Mouse (Mus musculus) kidney, postnatal 0 days (tissue): ENCODE data around the gene Ppcdc. TPM values are rescaled to one million over a fixed set of nuclear protein-coding genes. Genes with fewer than 3 reads are reported as not detected.

ENCODE experiments used
- ATAC-seq: fragments of 200-750 bp; cut with Nextera tagmentation; replicated peaks from 2 replicates; pipeline ENCODE4 v1.8.0; 2017; ENCODE audit warnings: low read depth, moderate number of reproducible peaks, moderate TSS enrichment, moderate library complexity; ENCODE audit not compliant: low FRiP score
- DNase-seq: peaks from one replicate; pipeline ENCODE4 v3.0.0-alpha.2; 2016; ENCODE audit warnings: low spot score
- H3K27ac ChIP-seq: fragments of 300-500 bp; sonication (generic); 2 replicates; pipeline ENCODE4 v1.5.1; 2014; ENCODE audit warnings: mild to moderate bottlenecking
- H3K27me3 ChIP-seq: fragments of 300-500 bp; sonication (generic); 2 replicates; pipeline ENCODE4 v1.6.1; 2014; ENCODE audit warnings: low read length, mixed read lengths; ENCODE audit not compliant: insufficient read depth
- H3K36me3 ChIP-seq: fragments of 300-500 bp; sonication (generic); 2 replicates; pipeline ENCODE4 v1.6.1; 2014; ENCODE audit warnings: low read length, mixed read lengths; ENCODE audit not compliant: insufficient read depth
- H3K4me1 ChIP-seq: fragments of 300-500 bp; sonication (generic); replicated peaks from 2 replicates; pipeline ENCODE4 v1.6.1; 2014; ENCODE audit warnings: antibody characterized with exemption, low read length, mixed read lengths; ENCODE audit not compliant: insufficient read depth
- H3K4me2 ChIP-seq: fragments of 300-500 bp; sonication (generic); 2 replicates; pipeline ENCODE4 v1.6.1; 2014; ENCODE audit warnings: mild to moderate bottlenecking, low read length, moderate library complexity, mixed read lengths
- H3K4me3 ChIP-seq: fragments of 300-500 bp; sonication (generic); replicated peaks from 2 replicates; pipeline ENCODE4 v1.5.1; 2014; ENCODE audit warnings: low read depth, low read length
- H3K9ac ChIP-seq: fragments of 300-500 bp; sonication (generic); 2 replicates; pipeline ENCODE4 v1.6.1; 2014; ENCODE audit warnings: low read depth, low read length
- H3K9me3 ChIP-seq: fragments of 300-500 bp; sonication (generic); replicated peaks from 2 replicates; pipeline ENCODE4 v1.6.1; 2016; ENCODE audit warnings: low read length, inconsistent platforms, mixed read lengths
- CTCF ChIP-seq: IDR thresholded peaks from 2 replicates; pipeline ENCODE4 v1.5.1; 2016; ENCODE audit warnings: antibody characterized with exemption, low read depth, mild to moderate bottlenecking, moderate library complexity
- WGBS: fragments of 180-500 bp; shearing (Covaris S2); extraction: QIAGEN DNeasy Blood & Tissue Kit; methylation state at CpG from one replicate; pipeline ENCODE4 v1.1.7; 2014; 5-methylcytosine and 5-hydroxymethylcytosine counted together
- polyA plus RNA-seq: library from polyadenylated mRNA; unstranded; fragments of >200 nt; fragmentation: Nextera tagmentation; extraction: Ambion mirVana; gene quantifications from 2 replicates; pipeline ENCODE4 v1.2.1, GENCODE M21; 2015

The Ppcdc gene
- polyA plus RNA-seq, 1 experiment from 2014 or later, result 29.6 TPM

DNA sequence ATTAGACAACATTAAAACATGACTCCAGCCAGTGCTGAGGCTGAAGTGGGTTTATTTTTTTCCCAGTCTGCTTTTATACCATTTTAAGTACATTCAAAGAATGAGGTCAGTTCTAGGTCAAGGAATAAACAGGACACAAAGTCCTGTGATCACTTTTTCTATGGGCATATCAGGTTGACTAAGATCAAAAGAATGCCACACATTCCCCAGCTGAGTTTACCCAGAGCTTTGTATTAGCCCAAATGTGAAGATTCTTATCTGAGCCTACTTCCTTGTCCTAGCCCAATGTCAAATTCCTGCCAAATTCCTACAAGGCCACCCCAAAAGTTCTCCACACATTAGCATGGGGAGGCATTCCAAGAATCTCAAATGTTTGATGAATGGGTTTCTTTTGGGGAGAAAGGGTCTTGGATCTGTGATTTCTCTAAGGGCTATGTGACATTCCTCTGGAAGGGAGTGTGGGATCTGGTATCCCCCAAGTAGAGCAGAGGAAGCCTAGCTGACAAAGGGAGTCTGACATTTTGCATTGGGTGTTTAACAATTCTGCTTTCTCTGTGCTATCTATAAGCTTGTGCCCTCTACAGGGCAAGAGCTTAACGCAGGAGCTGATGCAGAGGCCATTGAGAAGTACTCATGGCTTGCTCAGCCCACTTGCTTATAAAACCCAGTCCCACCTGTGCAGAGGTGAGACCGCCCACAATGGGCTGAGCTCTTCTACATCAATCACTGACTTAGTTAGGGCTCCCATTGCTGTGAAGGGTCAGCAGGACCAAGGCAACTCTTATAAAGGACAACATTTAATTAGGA lies 85.3 kb downstream of the Ppcdc start:
- Histone ChIP-seq H3K4me3 (no peak overlapping the region), H3K4me2 (no peak overlapping the region), H3K27ac (no peak overlapping the region), H3K9me3 (no peaks in the 10 kb centered on the region), H3K9ac (no peak overlapping the region), H3K4me1 (no peaks in the 10 kb centered on the region), H3K36me3 (no peaks in the 10 kb centered on the region), H3K27me3 (no peaks in the 10 kb centered on the region)
- ATAC-seq (no peak), DNase-seq (peak; percentile 6)
- TF ChIP-seq CTCF, result no peak
- WGBS, result 71% methylated on average over 2 of the region's 2 CpGs

DNA sequence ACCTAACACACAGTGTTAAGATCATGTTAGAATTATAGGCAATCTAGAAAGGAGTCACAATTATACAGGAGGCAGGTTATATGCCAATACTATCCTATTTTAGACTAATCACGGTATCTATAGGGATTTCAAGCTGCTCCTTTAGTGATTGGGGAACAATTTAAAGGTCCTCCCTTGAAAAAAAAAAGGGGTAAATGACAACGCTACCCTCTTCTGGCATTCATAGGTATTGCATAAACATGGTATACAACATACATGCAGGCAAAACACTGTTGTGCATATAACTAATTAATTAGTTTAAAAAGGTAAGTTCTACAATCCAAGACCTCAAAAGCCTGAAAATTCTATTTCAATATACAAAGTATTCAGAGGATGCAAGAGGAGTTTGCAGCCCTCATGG lies 88.6 kb downstream of the Ppcdc start:
- DNase-seq (no peak), ATAC-seq (no peak)
- Histone ChIP-seq H3K9ac (no peak overlapping the region), H3K27ac (no peak overlapping the region), H3K9me3 (no peaks in the 10 kb centered on the region), H3K4me3 (no peak overlapping the region), H3K4me1 (no peaks in the 10 kb centered on the region), H3K4me2 (no peak overlapping the region), H3K27me3 (no peaks in the 10 kb centered on the region), H3K36me3 (no peaks in the 10 kb centered on the region)
- 56% methylated on average over 2 of the region's 2 CpGs for WGBS
- peak; percentile 56 for TF ChIP-seq CTCF

DNA sequence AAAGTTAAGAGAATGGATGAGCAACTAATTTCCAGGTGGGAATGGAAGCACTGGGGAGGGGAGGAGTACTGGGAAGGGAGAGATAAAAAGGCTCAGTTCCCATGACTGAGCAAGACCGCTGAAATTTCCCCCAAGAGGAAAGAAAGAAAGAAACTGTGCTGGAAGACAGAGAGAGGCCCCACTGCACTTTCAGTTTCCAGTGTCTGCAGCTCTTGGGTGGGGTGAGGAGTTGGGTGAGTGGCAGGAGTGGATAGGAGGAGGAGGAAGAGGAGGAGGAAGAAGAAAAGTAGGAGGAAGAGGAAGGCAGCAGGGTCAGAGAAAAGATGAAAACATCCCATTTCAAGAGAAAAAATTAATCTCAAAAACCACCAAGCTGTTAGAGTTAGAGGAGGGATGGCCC lies 94.0 kb downstream of the Ppcdc start:
- no peaks in the 10 kb centered on the region for H3K27me3 ChIP-seq
- ATAC-seq (no peak), DNase-seq (no peak)
- no peak overlapping the region for H3K9ac ChIP-seq
- no peak overlapping the region for H3K4me2 ChIP-seq
- no peaks in the 10 kb centered on the region for H3K36me3 ChIP-seq
- H3K4me3 ChIP-seq, result no peak overlapping the region
- H3K27ac ChIP-seq, result no peak overlapping the region
- 36% methylated on average over 1 of the region's 1 CpGs for WGBS
- H3K4me1 ChIP-seq, result no peaks in the 10 kb centered on the region
- no peaks in the 10 kb centered on the region for H3K9me3 ChIP-seq
- TF ChIP-seq CTCF, result no peak

DNA sequence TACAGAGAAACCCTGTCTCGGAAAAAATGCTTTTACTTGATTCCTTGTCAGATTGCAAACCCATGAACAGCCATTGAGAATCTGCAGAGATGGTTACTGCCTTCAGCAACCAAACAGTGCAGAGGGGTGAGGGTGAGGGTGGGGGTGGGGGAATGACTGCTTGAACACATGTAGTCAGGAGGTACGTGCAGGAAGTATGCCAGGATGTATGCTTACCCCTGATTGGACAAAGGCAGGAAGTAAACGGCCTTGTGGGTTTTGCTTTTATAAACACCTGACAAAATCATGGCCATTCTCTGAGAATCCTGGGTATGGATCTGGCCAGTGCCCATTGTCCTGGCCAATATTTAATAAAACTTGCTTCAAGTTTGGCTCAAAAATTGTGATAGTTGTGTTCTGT lies 96.2 kb downstream of the Ppcdc start:
- DNase-seq, result no peak
- H3K27me3 ChIP-seq, result no peaks in the 10 kb centered on the region
- no peaks in the 10 kb centered on the region for H3K4me1 ChIP-seq
- H3K4me3 ChIP-seq, result no peak overlapping the region
- no peaks in the 10 kb centered on the region for H3K36me3 ChIP-seq
- H3K9me3 ChIP-seq, result no peaks in the 10 kb centered on the region
- WGBS, result 80% methylated on average over 3 of the region's 3 CpGs
- H3K4me2 ChIP-seq, result no peak overlapping the region
- no peak for ATAC-seq
- H3K27ac ChIP-seq, result no peak overlapping the region
- no peak for TF ChIP-seq CTCF
- H3K9ac ChIP-seq, result no peak overlapping the region

DNA sequence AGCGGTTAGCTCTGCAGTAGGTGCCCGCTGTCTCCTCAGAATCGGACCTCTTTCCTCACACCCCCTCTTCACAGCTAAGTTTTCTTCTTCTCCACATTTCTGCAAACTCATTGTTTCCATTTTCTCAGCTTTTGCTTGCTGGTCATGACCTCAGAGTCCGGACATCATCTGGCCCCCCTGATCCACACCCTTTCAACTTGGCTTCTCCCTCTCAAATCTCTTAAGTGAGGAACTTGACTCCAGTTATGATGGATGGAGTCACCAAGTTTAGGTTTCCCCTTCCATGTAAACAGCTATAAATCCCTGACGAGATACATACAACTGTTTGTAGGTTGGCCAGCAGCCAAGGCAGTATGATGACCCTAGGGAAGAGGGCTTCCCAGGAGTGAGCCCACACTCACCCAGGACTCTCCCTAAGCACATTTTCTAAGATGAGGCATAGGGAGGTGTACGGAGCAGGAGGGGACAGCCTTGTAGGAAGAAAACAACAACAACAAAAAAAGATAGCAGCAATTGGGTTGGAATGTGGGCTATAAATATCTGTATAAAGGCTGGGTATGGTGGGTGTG lies 96.9 kb downstream of the Ppcdc start:
- H3K4me1 ChIP-seq, result no peaks in the 10 kb centered on the region
- no peak overlapping the region for H3K27ac ChIP-seq
- 47% methylated on average over 6 of the region's 6 CpGs for WGBS
- DNase-seq (peak; percentile 22), ATAC-seq (no peak)
- no peaks in the 10 kb centered on the region for H3K27me3 ChIP-seq
- no peaks in the 10 kb centered on the region for H3K9me3 ChIP-seq
- TF ChIP-seq CTCF, result no peak
- no peak overlapping the region for H3K9ac ChIP-seq
- no peaks in the 10 kb centered on the region for H3K36me3 ChIP-seq
- H3K4me3 ChIP-seq, result no peak overlapping the region
- H3K4me2 ChIP-seq, result no peak overlapping the region

DNA sequence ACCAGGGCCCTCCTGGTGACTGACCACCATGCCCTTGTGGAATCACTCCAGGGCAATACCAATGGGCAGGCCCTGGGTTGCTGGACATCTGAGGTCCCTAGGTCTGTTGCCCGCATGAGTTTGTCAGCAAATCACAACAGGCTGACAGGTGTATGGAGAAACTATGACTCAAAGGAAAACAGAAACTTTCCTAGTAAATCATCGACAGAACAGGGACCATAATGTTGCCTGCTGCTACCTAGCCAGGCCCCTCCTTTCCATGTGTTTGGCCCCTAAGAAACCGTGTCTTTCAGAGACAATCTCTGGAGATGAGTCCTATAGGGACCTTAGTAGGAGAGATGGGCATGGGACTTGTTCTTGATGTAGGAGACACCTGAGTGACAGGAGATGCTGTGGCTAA lies 97.7 kb downstream of the Ppcdc start:
- no peaks in the 10 kb centered on the region for H3K27me3 ChIP-seq
- no peaks in the 10 kb centered on the region for H3K4me1 ChIP-seq
- TF ChIP-seq CTCF, result no peak
- 62% methylated on average over 3 of the region's 3 CpGs for WGBS
- H3K36me3 ChIP-seq, result no peaks in the 10 kb centered on the region
- no peak for DNase-seq
- no peak overlapping the region for H3K27ac ChIP-seq
- H3K9me3 ChIP-seq, result no peaks in the 10 kb centered on the region
- no peak overlapping the region for H3K9ac ChIP-seq
- H3K4me3 ChIP-seq, result no peak overlapping the region
- H3K4me2 ChIP-seq, result no peak overlapping the region
- ATAC-seq, result no peak

DNA sequence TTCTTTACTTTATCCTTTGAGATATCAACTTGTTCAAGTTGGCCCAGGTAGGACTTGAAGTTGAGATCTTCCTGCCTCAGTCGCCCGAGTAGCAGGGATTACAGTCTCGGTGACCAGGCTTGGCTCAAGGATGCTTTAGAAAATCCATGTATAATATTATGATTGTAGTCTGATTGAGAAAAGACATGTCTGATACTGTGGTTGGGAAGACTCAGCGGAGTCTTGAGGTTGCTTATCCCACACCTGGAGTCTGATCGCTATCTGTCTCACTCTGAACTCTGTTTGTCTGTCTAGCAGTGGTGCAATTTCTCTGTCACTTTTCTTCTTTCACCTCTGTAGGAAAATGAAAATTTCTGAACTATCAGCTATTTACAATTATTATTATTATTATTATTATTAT lies 99.6 kb downstream of the Ppcdc start:
- no peak for TF ChIP-seq CTCF
- Histone ChIP-seq H3K4me1 (no peaks in the 10 kb centered on the region), H3K27ac (no peak overlapping the region), H3K4me2 (no peak overlapping the region), H3K27me3 (no peaks in the 10 kb centered on the region), H3K9me3 (no peaks in the 10 kb centered on the region), H3K36me3 (no peaks in the 10 kb centered on the region), H3K9ac (no peak overlapping the region), H3K4me3 (no peak overlapping the region)
- 97% methylated on average over 5 of the region's 5 CpGs for WGBS
- ATAC-seq, result no peak
- DNase-seq, result no peak
